Mouse (Mus musculus): Measurements from ENCODE around the gene Rp9. TPM values are rescaled to one million over a fixed set of nuclear protein-coding genes. Genes with fewer than 3 reads are reported as not detected.
"Not testable (repeated sequence)": the region's sequence is repeated elsewhere in the genome, so short reads cannot be mapped to it uniquely, and the experiment has no call there.

The Rp9 gene
- polyA plus RNA-seq, 1 experiment: 75.0 TPM

DNA sequence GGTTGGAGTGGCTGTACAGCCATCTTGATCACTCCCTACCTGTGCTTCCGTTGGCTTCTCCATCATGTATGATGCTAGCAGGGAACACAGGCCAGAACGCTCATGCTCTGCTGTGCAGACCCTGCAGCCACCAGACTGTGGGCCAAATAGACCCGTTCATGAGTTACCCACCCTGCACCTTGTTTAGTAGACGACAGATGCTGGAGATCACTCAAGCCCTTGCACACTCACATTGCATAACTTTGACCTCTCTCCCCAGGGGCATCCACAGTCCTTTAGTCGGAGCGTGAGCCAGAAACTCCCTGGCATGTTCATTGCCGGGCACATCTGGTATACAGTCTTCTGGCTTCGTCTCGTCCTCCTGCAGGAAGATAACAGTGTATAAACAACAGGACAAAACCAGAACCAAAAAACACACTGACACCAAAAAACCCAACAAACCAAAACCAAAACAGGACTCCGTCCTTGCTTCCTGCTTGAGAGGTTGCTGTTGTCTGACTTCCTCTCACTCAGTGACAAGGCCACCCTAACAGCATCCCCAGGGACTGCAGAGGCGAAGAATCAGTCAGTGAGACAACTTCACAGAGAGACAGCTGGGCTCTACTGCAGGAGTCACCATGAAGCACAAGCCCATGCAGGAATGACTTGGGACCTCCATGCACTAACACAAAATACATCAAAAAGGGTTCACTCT lies 12.3 kb downstream of the Rp9 start:
- TF ChIP-seq POLR2A (IDR thresholded peaks at IDR 0.05; ENCODE audit: borderline replicate concordance, extremely low read depth, insufficient read depth, insufficient read length, poor library complexity, severe bottlenecking): no peak
- no peak for TF ChIP-seq CTCF (IDR thresholded peaks at IDR 0.05; ENCODE audit: borderline replicate concordance, extremely low read depth, insufficient read depth, insufficient read length)
- no peak for DNase-seq (ENCODE audit: low read depth)

DNA sequence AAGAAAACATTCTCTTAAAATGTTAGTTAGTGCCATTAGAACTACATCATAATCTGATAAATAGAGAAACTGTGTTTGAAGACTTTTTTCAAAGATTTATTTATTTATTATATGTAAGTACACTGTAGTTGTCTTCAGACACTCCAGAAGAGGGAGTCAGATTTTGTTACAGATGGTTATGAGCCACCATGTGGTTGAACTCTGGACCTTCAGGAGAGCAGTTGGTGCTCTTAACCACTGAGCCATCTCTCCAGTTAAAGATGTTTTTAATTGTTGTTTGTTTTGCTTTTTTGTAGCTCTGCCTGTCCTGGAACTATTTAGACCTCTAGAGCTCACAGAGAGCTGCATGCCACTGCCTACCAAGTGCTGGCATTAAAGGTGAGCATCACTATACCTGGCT lies 14.5 kb downstream of the Rp9 start:
- TF ChIP-seq CTCF (IDR thresholded peaks at IDR 0.05; ENCODE audit: borderline replicate concordance, extremely low read depth, insufficient read depth, insufficient read length) (no peak), POLR2A (IDR thresholded peaks at IDR 0.05; ENCODE audit: borderline replicate concordance, extremely low read depth, insufficient read depth, insufficient read length, poor library complexity, severe bottlenecking) (no peak)
- no peak for DNase-seq (ENCODE audit: low read depth)

- DNase-seq (ENCODE audit: low read depth): not testable (repeated sequence)
Measured at GRCm38 (mm10) chr9:22453990-22454389, 15.6 kb downstream of the Rp9 start, which contains the start of gene Gm17545. Gene Gm17545 (plus strand): TSS chr9:22454290.

DNA sequence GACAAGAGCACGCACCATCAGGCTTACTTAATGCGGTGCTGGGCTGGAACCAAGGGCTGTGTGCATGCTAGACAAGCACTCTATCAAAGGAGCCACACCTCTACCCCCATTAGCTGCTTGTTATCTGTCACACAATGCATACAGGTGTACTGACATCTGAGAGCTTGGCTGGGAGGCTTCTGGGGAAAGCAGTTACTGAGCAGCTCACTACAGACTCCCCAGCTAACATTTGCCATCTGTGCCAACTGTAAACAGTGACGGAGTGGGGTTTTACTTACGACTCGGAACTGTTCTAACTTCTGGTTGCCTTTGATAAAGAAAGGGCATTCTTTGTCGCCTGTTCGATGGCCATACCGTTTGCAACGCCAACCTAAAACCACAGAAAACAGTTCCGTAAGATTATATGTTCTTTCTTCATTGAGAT lies 16.0 kb downstream of the Rp9 start:
- TF ChIP-seq CTCF (IDR thresholded peaks at IDR 0.05; ENCODE audit: borderline replicate concordance, extremely low read depth, insufficient read depth, insufficient read length) (no peak), POLR2A (IDR thresholded peaks at IDR 0.05; ENCODE audit: borderline replicate concordance, extremely low read depth, insufficient read depth, insufficient read length, poor library complexity, severe bottlenecking) (no peak)
- no peak for DNase-seq (ENCODE audit: low read depth)

DNA sequence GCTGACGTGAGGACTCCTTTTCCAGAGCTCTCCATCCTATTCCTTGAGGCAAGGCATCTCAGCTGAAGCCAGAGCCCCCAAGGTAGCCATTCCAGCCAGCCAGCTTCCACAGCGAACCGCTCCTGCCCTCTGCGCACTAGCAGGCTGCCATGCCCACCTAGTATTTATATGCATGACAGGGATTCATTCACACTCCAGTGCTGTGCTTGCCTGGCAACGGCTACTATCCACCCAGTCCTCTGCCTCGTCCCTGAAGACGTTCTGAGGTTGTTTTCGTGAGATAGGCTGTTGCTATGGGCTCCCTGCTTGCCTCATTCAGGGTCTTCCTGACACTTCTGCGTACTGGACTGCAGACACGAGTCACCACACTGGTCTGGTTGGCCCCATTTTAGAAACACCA lies 16.8 kb downstream of the Rp9 start:
- DNase-seq (ENCODE audit: low read depth): no peak
- no peak for TF ChIP-seq CTCF (IDR thresholded peaks at IDR 0.05; ENCODE audit: borderline replicate concordance, extremely low read depth, insufficient read depth, insufficient read length)
- TF ChIP-seq POLR2A (IDR thresholded peaks at IDR 0.05; ENCODE audit: borderline replicate concordance, extremely low read depth, insufficient read depth, insufficient read length, poor library complexity, severe bottlenecking): no peak

GRCm38 (mm10) chr9:22449209-22449608 lies 20.3 kb downstream of the Rp9 start:
- TF ChIP-seq CTCF (IDR thresholded peaks at IDR 0.05; ENCODE audit: borderline replicate concordance, extremely low read depth, insufficient read depth, insufficient read length) (no peak), POLR2A (IDR thresholded peaks at IDR 0.05; ENCODE audit: borderline replicate concordance, extremely low read depth, insufficient read depth, insufficient read length, poor library complexity, severe bottlenecking) (no peak)
- DNase-seq (ENCODE audit: low read depth): no peak

DNA sequence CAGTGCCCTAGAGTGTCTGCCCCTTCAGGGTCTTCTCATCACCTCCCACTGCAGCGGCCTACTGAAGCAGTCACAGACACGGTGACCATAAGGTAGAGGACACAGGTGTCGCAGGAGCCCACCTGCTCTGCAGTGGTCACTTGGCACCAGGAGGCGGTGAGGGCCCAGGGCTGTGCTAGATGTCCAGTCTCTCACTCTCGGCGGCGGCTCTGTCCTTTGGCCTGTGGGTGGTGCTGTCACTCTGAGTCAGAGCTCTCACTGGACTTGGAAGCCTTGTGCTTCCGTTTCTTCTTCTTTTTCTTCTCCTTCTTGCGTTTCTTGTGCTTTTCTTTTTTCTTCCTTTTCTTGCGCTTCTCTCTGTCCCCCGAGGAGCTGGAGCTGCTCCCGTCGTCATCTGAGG lies 21.1 kb downstream of the Rp9 start:
- no peak for DNase-seq (ENCODE audit: low read depth)

DNA sequence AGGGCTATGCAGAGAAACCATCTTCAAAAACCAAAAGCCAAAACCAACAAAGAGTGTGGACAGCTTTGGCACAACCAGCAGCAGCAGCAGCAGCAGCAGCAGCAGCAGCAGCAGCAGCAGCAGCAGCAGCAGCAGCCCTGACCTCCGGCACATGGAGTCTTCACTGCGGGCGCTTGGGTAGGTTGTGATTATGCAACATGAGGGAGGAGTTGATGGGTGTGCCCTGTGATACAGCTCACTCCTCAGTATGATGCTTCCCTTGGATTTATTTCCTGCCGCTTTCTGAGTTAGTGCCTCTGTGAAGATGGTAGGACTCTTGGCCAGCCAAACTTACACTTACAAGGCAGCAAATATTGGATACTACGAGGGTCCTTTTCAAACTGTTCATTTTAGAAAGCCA lies 22.3 kb downstream of the Rp9 start:
- TF ChIP-seq POLR2A (IDR thresholded peaks at IDR 0.05; ENCODE audit: borderline replicate concordance, extremely low read depth, insufficient read depth, insufficient read length, poor library complexity, severe bottlenecking): no peak
- no peak for TF ChIP-seq CTCF (IDR thresholded peaks at IDR 0.05; ENCODE audit: borderline replicate concordance, extremely low read depth, insufficient read depth, insufficient read length)
- no peak for DNase-seq (ENCODE audit: low read depth)

More for the DNA sequence above, 21.1 kb downstream of the Rp9 start:
- TF ChIP-seq CTCF (IDR thresholded peaks at IDR 0.05; ENCODE audit: borderline replicate concordance, extremely low read depth, insufficient read depth, insufficient read length) (no peak), POLR2A (IDR thresholded peaks at IDR 0.05; ENCODE audit: borderline replicate concordance, extremely low read depth, insufficient read depth, insufficient read length, poor library complexity, severe bottlenecking) (no peak)

- TF ChIP-seq POLR2A (IDR thresholded peaks at IDR 0.05; ENCODE audit: borderline replicate concordance, extremely low read depth, insufficient read depth, insufficient read length, poor library complexity, severe bottlenecking) (no peak), CTCF (IDR thresholded peaks at IDR 0.05; ENCODE audit: borderline replicate concordance, extremely low read depth, insufficient read depth, insufficient read length) (no peak)
- DNase-seq (ENCODE audit: low read depth): no peak
Measured at GRCm38 (mm10) chr9:22445123-22445522, 24.4 kb downstream of the Rp9 start.

- DNase-seq (ENCODE audit: low read depth): no peak
- TF ChIP-seq CTCF (IDR thresholded peaks at IDR 0.05; ENCODE audit: borderline replicate concordance, extremely low read depth, insufficient read depth, insufficient read length): no peak
- no peak for TF ChIP-seq POLR2A (IDR thresholded peaks at IDR 0.05; ENCODE audit: borderline replicate concordance, extremely low read depth, insufficient read depth, insufficient read length, poor library complexity, severe bottlenecking)
Measured at GRCm38 (mm10) chr9:22443157-22443556, 26.4 kb downstream of the Rp9 start.

DNA sequence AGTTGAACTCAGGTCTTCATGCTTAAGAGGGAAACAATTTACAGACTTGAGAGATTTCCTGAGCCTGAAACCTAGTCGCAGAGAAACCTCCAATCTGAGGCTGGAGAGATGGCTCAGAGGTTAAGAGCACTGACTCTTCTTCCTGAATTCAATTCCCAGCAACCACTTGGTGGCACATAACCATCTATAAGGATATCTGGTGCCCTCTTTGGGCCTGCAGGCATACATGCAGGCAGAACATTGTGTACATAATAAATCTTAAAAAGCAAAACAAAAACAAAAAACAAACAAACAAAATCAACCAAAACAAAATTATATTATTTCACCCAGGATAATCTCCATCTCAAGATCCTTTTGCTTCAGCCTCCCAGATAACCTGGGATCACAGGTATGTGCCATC lies 30.7 kb downstream of the Rp9 start:
- DNase-seq (ENCODE audit: low read depth): no peak
- no peak for TF ChIP-seq POLR2A (IDR thresholded peaks at IDR 0.05; ENCODE audit: borderline replicate concordance, extremely low read depth, insufficient read depth, insufficient read length, poor library complexity, severe bottlenecking)
- TF ChIP-seq CTCF (IDR thresholded peaks at IDR 0.05; ENCODE audit: borderline replicate concordance, extremely low read depth, insufficient read depth, insufficient read length): no peak

- no peak for DNase-seq (ENCODE audit: low read depth)
- TF ChIP-seq CTCF (IDR thresholded peaks at IDR 0.05; ENCODE audit: borderline replicate concordance, extremely low read depth, insufficient read depth, insufficient read length) (no peak), POLR2A (IDR thresholded peaks at IDR 0.05; ENCODE audit: borderline replicate concordance, extremely low read depth, insufficient read depth, insufficient read length, poor library complexity, severe bottlenecking) (no peak)
Measured at GRCm38 (mm10) chr9:22434101-22434500, 35.4 kb downstream of the Rp9 start.
